Mouse (Mus musculus) embryo, embryonic 10 days (tissue): ENCODE results near the gene Gm21425.
"Not testable (repeated sequence)": the region's sequence is repeated elsewhere in the genome, so short reads cannot be mapped to it uniquely, and the experiment has no call there.

Experiments
- DNase-seq: peaks from one replicate; pipeline ENCODE4 v3.0.0-alpha.2; 2015; ENCODE audit warnings: low spot score

Gm21425 gene

DNA sequence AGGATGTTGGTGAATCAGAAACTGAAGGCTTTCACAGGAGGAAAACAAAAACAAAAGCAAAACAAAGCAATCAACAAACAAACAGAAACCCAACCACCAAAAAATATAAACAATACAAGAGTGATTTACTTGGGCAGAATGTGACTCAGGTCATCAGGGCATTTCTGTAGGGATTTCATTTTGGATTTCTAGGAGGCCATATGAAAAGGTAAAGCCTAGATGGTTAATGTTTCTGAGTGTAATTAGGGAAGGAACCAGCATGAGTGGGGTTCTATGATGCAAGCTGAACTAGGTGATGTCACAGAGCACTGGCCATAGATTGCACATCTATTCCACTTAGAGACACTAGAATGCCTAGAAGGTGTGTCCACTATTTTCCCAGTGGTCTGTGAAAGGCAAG is at the start of gene Gm21425:
TSS of gene Gm21425 (plus strand) at position 301 of the 400 bp plus-strand sequence.
- DNase-seq, result not testable (repeated sequence)

DNA sequence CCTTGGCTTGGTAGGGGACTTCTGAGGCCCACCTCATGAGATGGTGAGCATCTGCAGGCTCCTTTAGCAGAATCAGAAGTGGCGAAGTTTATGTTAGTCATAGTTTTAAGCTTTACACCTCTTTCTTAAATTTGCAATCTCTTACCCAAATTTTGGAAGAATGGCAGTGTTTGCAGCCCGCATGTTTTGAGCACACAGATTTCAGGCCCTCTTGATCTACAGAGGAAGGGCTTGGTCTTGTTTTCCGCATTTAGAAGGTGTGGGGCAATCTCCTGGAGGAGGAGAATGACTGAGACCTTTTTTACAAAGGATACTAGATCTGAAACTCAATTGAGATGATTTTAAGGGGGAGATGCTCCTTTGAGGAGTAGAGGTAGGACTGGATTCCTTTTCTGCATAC is 28.4 kb upstream of the Gm21425 start, which contains the start of gene Gm21891:
TSS of gene Gm21891 (minus strand) at position 101 of the 400 bp plus-strand sequence.
- DNase-seq, result not testable (repeated sequence)
